Mouse (Mus musculus) hindbrain, embryonic 10.5 days (tissue): ENCODE results near the gene Bcar1. TPM values are rescaled to one million over a fixed set of nuclear protein-coding genes. Genes with fewer than 3 reads are reported as not detected.
A peak's percentile ranks its signal among the peaks of the same experiment; 100 is the strongest.

Experiments
- DNase-seq: peaks from one replicate; pipeline ENCODE4 v3.0.0-alpha.2; 2017; ENCODE audit warnings: low spot score
- H3K27ac ChIP-seq: fragments of 300-500 bp; sonication (generic); 2 replicates; pipeline ENCODE4 v1.5.1; 2016; ENCODE audit warnings: mild to moderate bottlenecking, moderate library complexity
- H3K27me3 ChIP-seq: fragments of 300-500 bp; sonication (generic); 2 replicates; pipeline ENCODE4 v1.6.1; 2016; ENCODE audit warnings: mild to moderate bottlenecking; ENCODE audit not compliant: poor library complexity, insufficient read depth, severe bottlenecking
- H3K36me3 ChIP-seq: fragments of 300-500 bp; sonication (generic); 2 replicates; pipeline ENCODE4 v1.6.1; 2016; ENCODE audit warnings: mild to moderate bottlenecking, moderate library complexity
- H3K4me1 ChIP-seq: fragments of 300-500 bp; sonication (generic); replicated peaks from 2 replicates; pipeline ENCODE4 v1.6.1; 2016; ENCODE audit warnings: mild to moderate bottlenecking
- H3K4me3 ChIP-seq: fragments of 300-500 bp; sonication (generic); 2 replicates; pipeline ENCODE4 v1.5.1; 2016; ENCODE audit warnings: mild to moderate bottlenecking, moderate library complexity
- H3K9me3 ChIP-seq: fragments of 300-500 bp; sonication (generic); 2 replicates; pipeline ENCODE4 v1.6.1; 2016; ENCODE audit warnings: mild to moderate bottlenecking, moderate library complexity
- WGBS: fragments of 180-500 bp; shearing (Covaris S2); methylation state at CpG from one replicate; pipeline ENCODE4 v1.1.7; 2016; 5-methylcytosine and 5-hydroxymethylcytosine counted together
- polyA plus RNA-seq: library from polyadenylated mRNA; unstranded; fragments of >200 nt; fragmentation: Nextera tagmentation; extraction: Ambion mirVana; gene quantifications from 2 replicates; pipeline ENCODE4 v1.2.1, GENCODE M21; 2016

Gene Bcar1
- polyA plus RNA-seq, 1 experiment from 2014 or later = 63.9 TPM

DNA sequence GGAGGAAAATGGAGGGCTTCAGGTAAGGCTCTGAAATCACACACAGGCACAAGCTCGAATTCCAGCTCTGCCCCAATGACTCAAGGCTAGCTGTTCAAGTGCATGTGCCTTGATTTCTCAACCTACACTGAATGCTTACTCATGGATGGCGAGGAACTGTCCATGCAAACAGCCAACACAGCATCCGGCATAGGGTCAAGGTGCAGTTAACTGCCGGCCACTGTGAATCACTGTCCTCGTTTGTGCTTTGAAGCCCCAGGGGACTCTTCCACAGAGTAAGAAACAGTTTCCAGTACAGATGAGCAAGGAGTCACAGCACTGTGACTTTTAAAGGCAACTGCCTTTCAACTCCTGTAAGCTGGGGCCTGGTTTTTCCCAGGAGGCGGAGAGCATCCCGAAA, 36.1 kb upstream of the Bcar1 start:
- WGBS = 79% methylated on average over 7 of the region's 7 CpGs

DNA sequence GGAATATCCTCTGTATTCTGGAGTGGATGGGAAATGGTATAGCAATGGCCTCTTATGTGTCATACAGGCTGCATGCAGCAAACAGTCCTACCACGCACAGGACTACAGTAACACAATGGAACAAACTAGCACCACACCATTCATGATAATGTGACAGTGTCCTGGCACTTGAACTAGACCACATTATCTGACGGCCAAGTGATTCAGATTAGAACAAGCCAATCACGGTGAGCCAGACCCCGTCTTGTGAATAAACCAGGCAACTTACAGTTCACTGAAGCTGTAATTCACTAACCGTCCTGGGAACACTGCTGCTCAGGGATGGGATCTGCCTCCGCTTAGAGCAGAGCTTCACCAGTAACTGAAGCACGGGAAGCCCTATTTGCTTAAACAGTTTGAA, 35.2 kb upstream of the Bcar1 start:
- H3K36me3 ChIP-seq = peaks cover 34% of the 10 kb centered on the region
- no peaks in the 10 kb centered on the region for H3K27me3 ChIP-seq
- 86% methylated on average over 7 of the region's 7 CpGs for WGBS
- H3K9me3 ChIP-seq = no peaks in the 10 kb centered on the region
- H3K4me1 ChIP-seq = peaks cover 14% of the 10 kb centered on the region
- H3K27ac ChIP-seq = no peak overlapping the region
- no peak for DNase-seq
- H3K4me3 ChIP-seq = no peak overlapping the region

More for the DNA sequence above, 36.1 kb upstream of the Bcar1 start:
- no peaks in the 10 kb centered on the region for H3K9me3 ChIP-seq
- no peak overlapping the region for H3K4me3 ChIP-seq
- H3K4me1 ChIP-seq = peaks cover 14% of the 10 kb centered on the region
- no peak for DNase-seq
- no peaks in the 10 kb centered on the region for H3K27me3 ChIP-seq
- peaks cover 28% of the 10 kb centered on the region for H3K36me3 ChIP-seq
- H3K27ac ChIP-seq = no peak overlapping the region

DNA sequence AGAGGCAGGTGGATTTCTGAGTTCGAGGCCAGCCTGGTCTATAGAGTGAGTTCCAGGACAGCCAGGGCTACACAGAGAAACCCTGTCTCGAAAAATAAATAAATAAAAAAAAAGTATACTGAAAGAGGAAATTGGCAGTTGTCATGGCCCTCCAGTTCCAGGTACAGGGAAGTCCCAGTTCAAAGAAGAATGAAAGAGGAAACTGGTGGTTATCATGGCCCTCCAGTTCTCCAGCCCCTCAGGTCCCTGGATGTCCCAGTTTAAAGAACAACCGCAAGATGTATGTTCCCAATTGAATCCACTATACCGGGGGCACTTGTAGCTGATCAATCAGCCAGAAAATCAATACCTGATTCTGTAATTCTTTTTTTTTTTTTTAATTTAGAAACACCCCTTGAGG, 32.9 kb upstream of the Bcar1 start:
- Histone ChIP-seq H3K36me3 (peaks cover 36% of the 10 kb centered on the region), H3K27me3 (no peaks in the 10 kb centered on the region)
- 93% methylated on average over 4 of the region's 4 CpGs for WGBS

DNA sequence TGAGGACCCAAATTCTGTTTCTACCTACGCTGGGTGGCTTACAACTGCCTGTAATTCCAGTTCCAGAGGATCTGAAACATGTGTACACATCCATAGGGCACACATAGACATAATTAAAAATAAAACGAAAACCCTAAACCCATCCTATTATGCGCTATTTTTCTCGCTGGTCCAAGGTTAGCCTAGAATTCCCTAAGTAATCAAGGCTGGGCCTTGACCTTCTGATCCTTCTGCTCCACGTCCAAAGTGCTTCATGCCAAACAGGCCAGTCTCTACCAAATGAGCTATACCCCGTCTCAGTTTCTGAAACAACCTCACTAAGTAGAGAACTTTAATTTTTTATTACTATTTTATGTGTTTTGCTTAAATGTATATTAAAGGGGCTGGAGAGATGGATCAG, 32.2 kb upstream of the Bcar1 start:
- Histone ChIP-seq H3K4me3 (no peak overlapping the region), H3K36me3 (peaks cover 39% of the 10 kb centered on the region), H3K27ac (no peak overlapping the region), H3K4me1 (0 out of 2 replicates have a peak, but pooled peaks cover 7% of the 10 kb centered on the region), H3K9me3 (no peaks in the 10 kb centered on the region), H3K27me3 (no peaks in the 10 kb centered on the region)
- 94% methylated on average over 6 of the region's 6 CpGs for WGBS
- DNase-seq = no peak

More for the DNA sequence above, 32.9 kb upstream of the Bcar1 start:
- Histone ChIP-seq H3K27ac (no peak overlapping the region), H3K9me3 (no peaks in the 10 kb centered on the region), H3K4me3 (no peak overlapping the region), H3K4me1 (0 out of 2 replicates have a peak, but pooled peaks cover 5% of the 10 kb centered on the region)
- DNase-seq = no peak

DNA sequence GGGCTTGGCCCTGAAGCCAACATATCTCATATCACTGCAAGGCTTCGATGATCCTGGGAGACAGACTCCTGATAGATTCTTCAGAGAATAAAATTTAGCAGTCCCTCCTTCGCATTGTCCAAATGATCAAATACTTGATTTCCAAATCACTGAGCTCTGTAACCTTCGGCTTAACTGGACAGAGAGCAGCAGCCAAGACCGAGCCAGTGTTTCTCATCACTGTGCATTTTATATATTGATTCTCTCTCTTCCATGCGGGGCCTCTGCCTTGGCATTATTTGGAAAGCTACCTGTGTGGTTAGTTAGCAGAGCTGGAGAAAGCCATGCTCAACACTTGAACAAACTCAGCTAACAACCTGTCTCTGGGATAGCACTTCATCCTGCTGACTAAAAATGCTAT, 29.9 kb upstream of the Bcar1 start:
- H3K36me3 ChIP-seq = peaks cover 30% of the 10 kb centered on the region
- WGBS = 97% methylated on average over 5 of the region's 5 CpGs
- no peak for DNase-seq
- H3K9me3 ChIP-seq = no peaks in the 10 kb centered on the region
- H3K4me1 ChIP-seq = peaks cover 19% of the 10 kb centered on the region
- H3K4me3 ChIP-seq = no peak overlapping the region
- no peaks in the 10 kb centered on the region for H3K27me3 ChIP-seq
- H3K27ac ChIP-seq = no peak overlapping the region

DNA sequence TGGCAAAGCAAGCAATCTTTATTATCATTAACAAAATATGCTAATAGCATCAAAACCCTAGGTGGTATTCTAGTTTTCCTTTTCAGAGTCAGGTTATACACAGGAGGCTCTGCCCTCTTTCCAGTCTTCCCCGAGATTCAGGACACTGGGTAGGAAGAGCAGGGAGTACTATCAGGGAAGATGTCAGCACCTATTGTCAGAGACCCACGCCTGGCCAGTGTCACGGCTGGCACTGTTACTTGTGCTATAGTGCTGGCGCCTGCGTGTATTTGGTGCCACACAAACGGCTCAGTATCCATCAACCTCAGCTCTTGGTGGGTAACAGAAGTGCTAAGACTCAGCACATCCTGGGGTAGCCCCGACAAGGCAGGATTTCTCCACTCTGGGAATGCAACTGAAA, 29.4 kb upstream of the Bcar1 start:
- peaks cover 31% of the 10 kb centered on the region for H3K36me3 ChIP-seq
- H3K27me3 ChIP-seq = no peaks in the 10 kb centered on the region
- H3K9me3 ChIP-seq = no peaks in the 10 kb centered on the region
- H3K27ac ChIP-seq = no peak overlapping the region
- no peak overlapping the region for H3K4me3 ChIP-seq
- H3K4me1 ChIP-seq = peaks cover 19% of the 10 kb centered on the region
- 90% methylated on average over 7 of the region's 7 CpGs for WGBS
- DNase-seq = no peak

DNA sequence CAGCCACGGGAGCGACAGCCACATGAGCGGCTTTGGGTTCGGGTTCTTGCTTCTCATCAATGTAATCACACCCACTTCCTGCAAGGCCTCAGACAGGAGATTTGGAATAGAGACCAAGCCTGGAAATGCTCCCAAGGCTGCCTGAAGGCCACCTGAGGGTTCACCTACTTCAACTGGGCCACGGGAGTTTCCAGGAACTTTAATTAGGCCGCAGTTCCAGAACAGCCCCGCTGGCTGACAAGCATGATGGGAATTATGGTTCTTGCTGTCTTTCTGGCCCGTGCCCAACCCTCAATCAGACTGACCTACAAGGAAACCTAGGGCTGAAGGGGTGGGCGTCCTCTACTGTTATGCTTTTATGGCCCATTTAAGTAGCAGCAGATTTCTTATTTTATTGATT, 28.5 kb upstream of the Bcar1 start:
- whole genome bisulfite sequencing = 97% methylated on average over 9 of the region's 9 CpGs
- H3K27ac ChIP-seq = no peak overlapping the region
- H3K27me3 ChIP-seq = no peaks in the 10 kb centered on the region
- peaks cover 19% of the 10 kb centered on the region for H3K4me1 ChIP-seq
- peaks cover 41% of the 10 kb centered on the region for H3K36me3 ChIP-seq
- no peaks in the 10 kb centered on the region for H3K9me3 ChIP-seq
- DNase-seq = no peak
- H3K4me3 ChIP-seq = no peak overlapping the region

DNA sequence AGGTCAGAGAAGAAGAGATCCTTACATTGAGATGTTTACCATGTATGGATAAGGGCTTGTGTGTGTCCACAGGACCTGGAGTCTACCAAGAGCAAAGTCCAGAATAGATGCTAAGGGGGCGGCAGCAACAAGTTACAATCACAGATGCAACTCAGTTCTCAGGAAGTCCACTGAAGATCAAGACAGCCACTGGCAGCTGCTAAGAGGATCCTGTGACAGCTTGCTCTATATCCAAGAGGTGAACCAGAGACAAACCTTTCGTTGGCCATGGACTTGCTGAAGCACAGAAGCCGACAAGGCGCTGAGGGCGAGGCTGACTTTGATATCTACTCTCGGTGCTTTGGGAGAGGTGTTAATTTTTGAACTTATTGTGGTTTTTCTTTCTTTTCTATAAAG, 28.0 kb upstream of the Bcar1 start:
- DNase-seq = no peak
- H3K4me1 ChIP-seq = peaks cover 19% of the 10 kb centered on the region
- no peaks in the 10 kb centered on the region for H3K27me3 ChIP-seq
- H3K4me3 ChIP-seq = no peak overlapping the region
- H3K27ac ChIP-seq = no peak overlapping the region
- no peaks in the 10 kb centered on the region for H3K9me3 ChIP-seq
- peaks cover 42% of the 10 kb centered on the region for H3K36me3 ChIP-seq
- WGBS = 96% methylated on average over 6 of the region's 6 CpGs

DNA sequence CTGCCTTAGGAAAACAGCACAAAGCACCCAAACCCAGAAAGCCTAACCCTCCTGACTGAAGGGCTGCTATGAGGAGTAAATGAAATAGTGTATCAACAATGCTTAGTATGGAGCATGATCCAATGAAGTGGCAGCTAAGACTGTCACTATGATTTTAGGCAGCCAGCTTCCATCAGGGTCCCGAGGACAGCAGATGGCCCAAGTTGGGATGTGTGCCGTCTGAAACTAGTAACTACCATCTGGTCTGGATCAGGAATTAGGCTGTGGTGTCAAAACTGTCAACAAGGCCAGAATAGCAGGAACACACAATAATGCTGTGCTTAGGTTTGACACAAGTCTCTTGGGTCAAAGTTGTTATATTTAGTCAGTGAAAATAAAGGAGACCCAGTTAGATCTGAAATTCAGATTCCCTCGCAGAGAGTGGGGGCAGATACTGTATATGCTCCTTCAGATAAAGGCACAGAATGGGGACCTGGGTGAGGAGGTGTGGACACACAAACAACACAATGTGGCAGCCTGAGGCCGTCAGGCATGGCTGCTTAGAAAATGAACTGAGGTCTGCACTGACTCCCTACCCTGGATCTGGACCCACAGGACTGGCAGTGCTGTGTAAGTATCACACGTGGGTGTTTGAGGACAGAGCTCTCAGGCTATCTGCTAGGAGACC, 27.5 kb upstream of the Bcar1 start:
- Histone ChIP-seq H3K9me3 (no peaks in the 10 kb centered on the region), H3K27me3 (no peaks in the 10 kb centered on the region), H3K36me3 (peaks cover 48% of the 10 kb centered on the region), H3K4me3 (no peak overlapping the region), H3K27ac (no peak overlapping the region), H3K4me1 (peaks cover 19% of the 10 kb centered on the region)
- 81% methylated on average over 5 of the region's 5 CpGs for WGBS
- no peak for DNase-seq

DNA sequence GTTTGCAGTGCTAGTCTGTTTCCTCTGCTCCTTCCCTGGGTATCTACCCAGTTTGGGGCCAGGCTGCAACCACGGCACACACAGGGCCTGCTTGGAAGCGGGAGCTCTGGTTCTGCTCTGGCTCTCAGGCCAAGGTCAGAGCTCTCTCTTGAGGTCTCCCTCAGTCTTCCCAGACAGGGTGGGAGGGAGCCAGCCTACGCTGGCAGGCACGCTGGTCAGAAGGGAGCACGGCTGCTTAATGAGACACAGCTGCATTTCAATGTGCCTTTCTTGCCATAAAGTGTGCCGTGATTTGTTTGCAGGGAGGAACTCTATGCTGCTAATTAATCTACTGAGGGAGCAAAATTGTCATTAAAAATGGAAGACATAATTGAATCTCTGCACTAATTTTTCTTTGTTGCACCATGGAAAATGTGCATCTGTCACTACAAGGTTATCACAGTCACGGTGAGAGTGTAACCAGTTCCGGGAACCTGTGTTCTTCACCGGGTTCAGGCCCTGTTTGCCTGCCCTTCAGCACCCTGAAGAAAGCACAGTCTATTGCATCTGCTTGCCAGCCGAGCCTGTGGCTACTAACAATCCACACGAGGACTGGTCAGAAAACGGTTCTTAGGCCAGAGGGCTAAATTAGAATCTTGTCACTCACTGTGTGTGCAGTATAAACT, 26.3 kb upstream of the Bcar1 start:
- WGBS = 53% methylated on average over 12 of the region's 12 CpGs
- peak; percentile 35 for DNase-seq
- Histone ChIP-seq H3K4me1 (peaks cover 19% of the 10 kb centered on the region), H3K4me3 (no peak overlapping the region), H3K9me3 (no peaks in the 10 kb centered on the region), H3K27ac (peak overlapping the region; percentile 35; the same call in 1 of the 2 replicates), H3K27me3 (no peaks in the 10 kb centered on the region), H3K36me3 (peaks cover 56% of the 10 kb centered on the region)

DNA sequence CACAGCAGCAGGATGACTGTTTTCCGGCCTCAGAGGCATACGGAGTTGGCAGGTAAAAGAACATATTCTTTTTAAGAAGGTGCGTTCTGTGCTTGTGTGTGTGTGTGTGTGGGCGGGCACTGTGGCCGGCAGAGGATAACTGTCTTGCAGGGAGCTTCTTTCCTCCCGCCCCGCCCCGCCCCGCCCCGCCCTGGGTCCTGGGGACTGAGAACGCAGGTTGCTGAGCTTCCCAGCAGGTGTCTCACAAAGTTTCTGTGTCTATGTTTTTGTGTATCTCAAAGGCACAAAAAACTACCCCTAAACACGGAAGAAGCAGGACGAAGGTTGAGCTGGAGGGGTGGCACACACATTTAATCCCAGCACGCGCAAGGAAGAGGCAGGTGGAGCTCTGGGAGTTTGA, 25.7 kb upstream of the Bcar1 start:
- DNase-seq = no peak
- Histone ChIP-seq H3K27me3 (no peaks in the 10 kb centered on the region), H3K9me3 (no peaks in the 10 kb centered on the region), H3K4me3 (no peak overlapping the region), H3K4me1 (peaks cover 19% of the 10 kb centered on the region), H3K36me3 (peaks cover 51% of the 10 kb centered on the region), H3K27ac (peak overlapping the region; percentile 35; the same call in 1 of the 2 replicates)
- WGBS = 52% methylated on average over 15 of the region's 15 CpGs

DNA sequence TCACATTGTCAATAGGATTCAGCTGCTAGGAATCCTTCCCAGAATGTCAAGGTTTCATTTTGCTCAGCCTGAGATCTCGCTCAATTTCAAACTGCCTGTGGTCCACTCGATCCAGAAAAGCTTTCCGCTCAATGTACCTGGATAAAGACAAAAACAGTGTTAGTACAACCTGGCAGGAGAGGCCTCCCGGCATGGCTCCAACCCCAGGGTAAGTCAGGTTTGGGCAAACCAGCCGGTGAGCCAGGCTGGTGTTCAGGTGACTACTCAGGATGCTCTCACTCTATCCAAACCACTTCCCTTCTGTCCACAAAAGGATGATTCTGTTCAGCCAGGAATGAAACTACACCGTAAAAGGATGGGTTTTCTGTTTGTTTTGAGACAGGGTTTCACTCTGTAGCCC, 25.0 kb upstream of the Bcar1 start:
- Histone ChIP-seq H3K27ac (no peak overlapping the region), H3K36me3 (peaks cover 49% of the 10 kb centered on the region), H3K27me3 (no peaks in the 10 kb centered on the region), H3K4me1 (peaks cover 19% of the 10 kb centered on the region), H3K9me3 (no peaks in the 10 kb centered on the region), H3K4me3 (no peak overlapping the region)
- no peak for DNase-seq
- 89% methylated on average over 6 of the region's 6 CpGs for WGBS

DNA sequence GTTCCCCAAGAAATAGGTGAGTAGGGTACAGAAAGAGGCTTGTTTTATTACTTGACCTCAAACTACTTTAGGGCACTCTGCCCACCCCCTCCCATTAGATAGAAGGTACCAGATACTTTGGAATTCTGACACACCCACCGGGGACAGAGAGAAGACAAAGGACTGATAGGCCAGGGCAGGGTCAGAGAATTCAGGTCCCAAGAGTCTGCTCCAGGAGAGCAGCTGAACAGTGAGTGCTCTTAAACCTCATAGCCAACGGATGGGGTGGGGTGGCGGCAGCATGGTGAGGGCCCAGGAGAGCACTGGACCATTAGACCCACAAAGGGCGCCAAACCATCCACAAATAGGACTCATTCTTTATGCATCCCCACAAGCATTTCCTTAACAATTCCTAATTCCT, 22.0 kb upstream of the Bcar1 start:
- DNase-seq = no peak
- Histone ChIP-seq H3K27me3 (no peaks in the 10 kb centered on the region), H3K9me3 (no peaks in the 10 kb centered on the region), H3K4me3 (no peak overlapping the region), H3K27ac (no peak overlapping the region), H3K36me3 (peaks cover 44% of the 10 kb centered on the region), H3K4me1 (peaks cover 19% of the 10 kb centered on the region)
- WGBS = 76% methylated on average over 4 of the region's 4 CpGs
